Mouse (Mus musculus) right cerebral cortex, postnatal 4 days (tissue): ENCODE measurements at regions not wholly inside any gene's neighbourhood (a gene's known extent, or its start where the extent isn't known, plus 50 kb on each side); places are given as distances from the start of the nearest gene placed in this dataset.
A peak's percentile ranks its signal among the peaks of the same experiment; 100 is the strongest.

Experiments used
- DNase-seq: peaks from one replicate; pipeline ENCODE4 v3.0.0-alpha.2; 2022

DNA sequence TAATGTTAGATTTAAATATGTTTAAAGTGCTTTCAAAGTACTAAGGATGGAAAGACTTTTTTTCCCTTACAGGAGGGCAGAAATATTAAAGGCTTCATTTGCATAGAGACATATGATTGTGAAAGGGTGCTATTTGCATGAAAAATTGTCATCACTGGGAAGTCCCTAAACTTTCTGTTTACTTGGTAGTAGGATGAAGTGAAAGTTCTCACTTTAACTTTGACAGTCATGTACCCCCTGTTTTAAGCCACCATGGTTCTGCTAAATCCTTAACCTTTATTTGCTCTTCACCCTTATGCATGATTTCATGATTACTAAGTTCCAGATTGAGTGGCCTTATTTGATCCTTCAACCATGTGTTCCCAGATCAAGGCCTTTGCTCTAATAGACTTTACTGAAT lies 132.6 kb upstream of the Egfl6 start:
- DNase-seq, result no peak

DNA sequence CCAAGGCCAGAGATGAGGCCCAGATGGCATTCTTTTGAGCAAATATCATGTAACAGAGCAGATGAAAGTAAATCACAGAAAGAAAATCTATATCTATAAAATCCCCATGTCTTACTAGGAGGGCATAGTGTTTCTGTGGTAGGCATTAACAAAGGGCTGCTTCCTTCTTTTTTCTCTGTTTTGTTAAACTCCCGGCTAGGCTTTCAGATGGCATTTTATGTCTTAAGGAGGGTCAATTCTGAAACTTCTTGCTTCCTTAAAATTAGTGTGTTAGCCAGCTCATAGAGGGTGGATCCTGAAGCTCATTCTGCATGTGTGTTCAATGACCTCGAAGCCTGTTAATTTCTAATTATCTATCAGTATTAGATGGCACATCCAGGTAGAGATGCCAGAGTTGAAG lies 123.8 kb upstream of the Egfl6 start:
- no peak for DNase-seq

GRCm38 (mm10) chrX:166708106-166708505 lies 122.6 kb upstream of the Egfl6 start:
- no peak for DNase-seq

- DNase-seq, result no peak
Measured at GRCm38 (mm10) chrX:166707029-166707428, 121.5 kb upstream of the Egfl6 start.

DNA sequence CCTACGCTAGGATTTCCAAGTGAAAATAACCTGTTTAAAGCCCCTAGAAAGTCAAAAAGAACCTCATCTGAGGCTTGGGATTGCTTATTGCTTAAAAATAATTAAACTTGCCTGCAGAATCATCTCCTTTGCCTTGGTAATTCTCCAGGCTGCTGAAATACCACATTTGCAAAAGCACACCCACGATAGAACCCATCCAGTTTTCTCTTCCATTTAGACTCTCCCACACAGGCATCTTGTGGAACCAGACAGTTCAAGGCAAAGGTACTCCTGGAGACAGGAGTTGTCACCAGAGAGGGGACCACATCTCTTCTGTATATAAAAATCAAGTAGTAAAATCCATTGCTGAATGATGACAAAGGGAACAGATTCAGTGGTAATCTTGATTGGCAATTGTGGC lies 118.8 kb upstream of the Egfl6 start:
- no peak for DNase-seq

DNA sequence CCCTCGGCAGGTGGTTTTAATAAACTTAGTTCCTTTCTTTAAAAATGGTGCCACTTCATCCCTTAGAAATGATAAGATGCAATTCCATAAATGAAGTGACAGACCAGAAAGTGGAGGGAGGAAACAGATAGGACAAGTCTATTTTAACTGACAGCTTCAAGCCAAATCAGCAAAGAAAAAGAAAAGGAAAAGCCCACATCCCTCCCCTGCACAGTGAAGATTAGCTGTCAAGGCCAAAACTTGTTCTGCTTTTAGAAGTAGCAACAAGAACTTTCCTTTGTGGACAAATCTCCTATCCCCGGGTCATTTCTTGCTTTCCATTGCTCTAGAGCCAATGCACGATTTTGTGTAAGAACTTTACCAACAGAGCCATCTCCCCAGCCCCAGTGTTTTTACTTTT lies 108.7 kb upstream of the Egfl6 start:
- DNase-seq, result no peak

GRCm38 (mm10) chrX:166688779-166689178 lies 103.3 kb upstream of the Egfl6 start:
- DNase-seq, result no peak

- no peak for DNase-seq
Measured at GRCm38 (mm10) chrX:166673404-166673803, 87.9 kb upstream of the Egfl6 start.

DNA sequence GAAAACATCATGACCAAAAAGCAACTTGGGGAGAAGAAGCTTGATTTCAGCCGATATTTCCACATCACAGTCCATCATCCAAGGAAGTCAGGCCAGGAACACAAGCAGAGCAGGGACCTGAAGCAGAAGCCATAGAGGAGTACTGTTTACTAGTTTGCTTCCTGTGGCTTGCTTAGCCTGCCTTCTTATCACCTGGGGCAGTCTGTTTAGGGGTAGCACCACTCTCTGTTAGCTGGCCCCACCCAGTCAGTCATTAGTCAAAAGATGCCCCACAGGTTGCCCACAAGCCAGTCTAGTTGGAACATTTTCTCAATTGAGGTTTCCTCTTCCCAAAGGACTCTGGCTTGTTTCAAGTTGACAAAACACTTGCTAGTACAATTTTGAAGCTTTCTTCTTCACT lies 87.1 kb upstream of the Egfl6 start:
- DNase-seq, result no peak

DNA sequence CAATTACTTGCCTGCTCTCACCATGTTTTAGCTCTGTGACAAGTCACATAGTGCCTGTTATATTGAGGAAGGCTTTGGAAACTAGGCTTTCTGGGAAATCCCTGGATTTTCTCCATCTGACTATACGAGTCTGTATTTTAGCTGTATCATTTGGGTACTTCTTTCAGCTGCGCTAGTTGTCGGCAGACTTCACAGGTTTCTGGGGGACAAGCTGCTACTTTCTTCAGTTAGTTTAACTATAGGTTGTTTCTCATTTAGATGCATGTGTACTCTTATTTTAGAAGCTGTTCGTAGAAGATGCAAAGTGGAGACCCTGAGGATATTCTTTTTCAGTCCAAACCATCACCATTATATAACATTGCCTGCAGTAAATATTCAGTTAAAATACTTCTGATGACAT lies 86.3 kb upstream of the Egfl6 start:
- no peak for DNase-seq

- DNase-seq, result no peak
Measured at GRCm38 (mm10) chrX:166666304-166666703, 80.8 kb upstream of the Egfl6 start.

DNA sequence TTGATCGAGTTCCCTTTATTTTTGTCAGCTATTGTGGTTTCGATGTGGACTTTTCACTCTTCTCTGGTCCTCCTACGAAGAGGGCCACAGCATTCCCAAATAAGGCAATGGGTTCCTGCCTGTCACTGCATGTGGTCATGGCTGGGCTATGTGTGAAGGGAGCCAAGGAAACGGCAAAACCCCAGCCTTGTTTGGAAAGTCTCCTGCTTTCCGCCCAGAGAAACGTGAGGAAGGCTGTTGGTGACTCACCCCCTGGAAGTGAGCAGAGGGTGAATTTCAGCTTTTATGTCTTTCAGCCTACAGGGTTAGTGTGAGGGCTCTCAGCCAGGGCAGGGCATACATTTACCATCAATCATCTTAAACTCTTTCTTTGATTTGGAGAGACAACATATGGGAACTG lies 76.3 kb upstream of the Egfl6 start:
- DNase-seq, result no peak

DNA sequence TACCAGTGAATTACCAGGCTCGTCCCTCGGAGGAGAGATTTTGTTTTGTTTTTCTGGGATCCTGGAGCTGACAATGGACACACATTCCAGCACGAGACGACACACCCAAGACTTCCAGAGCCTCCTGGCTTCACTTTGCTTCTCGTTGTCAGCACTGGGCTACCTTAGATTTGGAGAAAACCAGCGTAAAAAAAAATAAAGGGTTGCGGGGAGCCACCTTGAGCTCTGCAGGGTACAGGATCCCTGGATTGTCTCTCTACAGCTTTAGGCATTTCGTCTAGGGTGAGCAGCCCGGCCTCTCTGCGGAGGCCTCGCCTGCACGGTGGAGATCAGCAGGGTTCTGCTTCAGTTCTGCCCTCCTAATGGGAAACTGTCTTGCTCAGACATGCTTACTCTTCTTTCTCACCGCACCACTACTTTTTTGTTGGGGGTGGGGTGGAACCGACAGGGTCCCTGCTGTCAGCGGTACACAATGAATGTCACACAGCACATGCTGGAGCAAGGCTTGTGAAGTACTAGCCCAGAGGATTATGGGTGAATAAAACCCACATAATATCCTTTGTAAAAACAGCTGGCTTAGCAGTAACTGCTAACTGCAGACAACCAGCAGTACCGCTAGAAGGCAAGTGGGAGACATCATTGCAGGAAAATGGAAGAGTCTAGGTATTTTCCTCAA lies 75.7 kb upstream of the Egfl6 start:
- DNase-seq, result peak; percentile 16

- DNase-seq, result peak; percentile 82
Measured at GRCm38 (mm10) chrX:166660715-166661042, 75.2 kb upstream of the Egfl6 start.

DNA sequence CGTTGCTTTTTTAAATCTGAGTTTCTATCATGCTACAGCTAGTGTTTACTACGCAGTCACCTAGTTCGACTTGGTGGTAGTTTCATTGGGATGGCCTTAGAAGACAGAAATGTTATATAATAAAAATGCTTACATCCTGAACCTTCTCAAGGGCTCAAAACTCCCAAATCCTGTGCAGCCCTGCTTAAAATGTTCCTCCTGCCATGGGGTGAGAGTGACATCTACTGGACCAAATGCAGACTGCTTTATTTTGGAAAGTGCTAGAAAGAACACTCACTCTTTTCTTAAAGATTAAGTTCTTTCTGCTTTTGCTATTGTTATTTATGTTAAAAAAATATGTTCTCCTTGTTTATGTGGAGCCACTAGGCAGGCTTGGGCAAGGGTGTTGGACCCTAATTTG lies 66.9 kb upstream of the Egfl6 start:
- peak; percentile 20 for DNase-seq

DNA sequence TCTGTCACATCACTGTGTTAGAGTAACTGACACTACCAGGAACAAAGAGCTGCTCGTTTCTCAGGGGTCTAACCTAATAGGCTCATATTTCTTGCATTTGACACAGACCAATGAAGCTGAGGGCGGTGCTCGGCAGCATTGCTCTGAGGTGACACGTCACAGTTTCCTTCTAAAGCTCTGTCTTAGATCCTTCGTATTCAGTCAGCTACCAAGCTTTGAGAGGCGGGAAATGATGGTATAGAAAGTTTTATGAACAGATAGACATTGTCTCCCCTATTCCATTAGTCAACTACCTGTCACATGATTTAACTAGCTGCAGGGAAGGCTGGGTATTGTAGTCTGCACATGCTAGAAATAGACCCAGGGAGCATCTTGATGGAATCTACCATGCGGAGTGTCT lies 60.2 kb upstream of the Egfl6 start:
- no peak for DNase-seq

GRCm38 (mm10) chrX:166641256-166641655 lies 55.7 kb upstream of the Egfl6 start:
- DNase-seq, result no peak

DNA sequence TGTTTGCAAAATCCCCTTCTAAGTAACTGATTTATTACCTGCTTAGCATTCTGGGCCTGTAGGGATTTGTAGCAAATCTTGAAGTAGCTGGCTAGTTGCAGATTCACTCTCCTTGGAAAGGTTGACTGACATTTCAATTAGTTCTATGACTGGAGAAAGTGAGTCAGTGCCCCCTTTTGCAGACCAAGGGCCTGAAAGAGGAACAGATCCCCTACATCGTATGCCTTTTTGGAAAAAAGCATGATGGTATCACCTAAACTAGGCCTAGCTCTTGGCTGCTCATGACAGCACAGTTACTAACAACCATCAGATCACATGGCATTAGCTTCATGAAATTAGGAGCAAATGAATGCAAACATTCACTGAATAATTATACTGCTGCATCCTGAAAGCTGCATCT lies 54.7 kb upstream of the Egfl6 start:
- DNase-seq, result no peak
